Mouse (Mus musculus) thymus, adult 2 months (tissue): ENCODE data around the gene Adamts4. TPM values are rescaled to one million over a fixed set of nuclear protein-coding genes. Genes with fewer than 3 reads are reported as not detected.

ENCODE experiments used
- DNase-seq: peaks from one replicate; pipeline ENCODE4 v3.0.0; 2021
- H3K27ac ChIP-seq: fragments of 200-500 bp; 2 replicates; pipeline ENCODE4 v1.5.1; 2012; ENCODE audit warnings: low read length, control low read depth; ENCODE audit not compliant: control insufficient read depth, insufficient read depth
- H3K27me3 ChIP-seq: fragments of 200-500 bp; 2 replicates; pipeline ENCODE4 v1.6.1; 2012; ENCODE audit warnings: mild to moderate bottlenecking, low read length, moderate library complexity, mixed read lengths; ENCODE audit not compliant: control insufficient read depth, insufficient read depth
- H3K36me3 ChIP-seq: fragments of 200-500 bp; 2 replicates; pipeline ENCODE4 v1.6.1; 2012; ENCODE audit warnings: mild to moderate bottlenecking, low read length, moderate library complexity; ENCODE audit not compliant: control insufficient read depth, insufficient read depth
- H3K4me1 ChIP-seq: fragments of 200-500 bp; replicated peaks from 2 replicates; pipeline ENCODE4 v1.6.1; 2012; ENCODE audit warnings: low read length; ENCODE audit not compliant: control insufficient read depth, insufficient read depth
- H3K4me3 ChIP-seq: fragments of 200-500 bp; 2 replicates; pipeline ENCODE4 v1.5.1; 2012; ENCODE audit warnings: mild to moderate bottlenecking, low read length, control low read depth, moderate library complexity; ENCODE audit not compliant: control insufficient read depth, insufficient read depth
- CTCF ChIP-seq: fragments of 200-500 bp; IDR thresholded peaks from 2 replicates; pipeline ENCODE4 v1.5.1; 2012; ENCODE audit warnings: mild to moderate bottlenecking, control low read depth, low read length, moderate library complexity, borderline replicate concordance; ENCODE audit not compliant: control insufficient read depth, poor library complexity, insufficient read depth; ENCODE audit errors: extremely low read depth
- POLR2A ChIP-seq: fragments of 200-500 bp; IDR thresholded peaks from 2 replicates; pipeline ENCODE4 v1.6.1; 2012; ENCODE audit warnings: mild to moderate bottlenecking, low read length, control low read depth, moderate library complexity; ENCODE audit not compliant: control insufficient read depth, poor library complexity, insufficient read depth; ENCODE audit errors: extremely low read depth
- whole genome bisulfite sequencing: fragments of 180-500 bp; shearing (Covaris S2); methylation state at CpG from one replicate; pipeline ENCODE4 v1.1.7; 2018; 5-methylcytosine and 5-hydroxymethylcytosine counted together
- polyA plus RNA-seq: library from polyadenylated mRNA; depleted of rRNA; stranded (reverse); fragments of >200 nt; gene quantifications from 2 replicates; pipeline ENCODE4 v1.2.3, GENCODE M21; 2012

Adamts4 gene
- polyA plus RNA-seq, 1 experiment, result 0.90 TPM

DNA sequence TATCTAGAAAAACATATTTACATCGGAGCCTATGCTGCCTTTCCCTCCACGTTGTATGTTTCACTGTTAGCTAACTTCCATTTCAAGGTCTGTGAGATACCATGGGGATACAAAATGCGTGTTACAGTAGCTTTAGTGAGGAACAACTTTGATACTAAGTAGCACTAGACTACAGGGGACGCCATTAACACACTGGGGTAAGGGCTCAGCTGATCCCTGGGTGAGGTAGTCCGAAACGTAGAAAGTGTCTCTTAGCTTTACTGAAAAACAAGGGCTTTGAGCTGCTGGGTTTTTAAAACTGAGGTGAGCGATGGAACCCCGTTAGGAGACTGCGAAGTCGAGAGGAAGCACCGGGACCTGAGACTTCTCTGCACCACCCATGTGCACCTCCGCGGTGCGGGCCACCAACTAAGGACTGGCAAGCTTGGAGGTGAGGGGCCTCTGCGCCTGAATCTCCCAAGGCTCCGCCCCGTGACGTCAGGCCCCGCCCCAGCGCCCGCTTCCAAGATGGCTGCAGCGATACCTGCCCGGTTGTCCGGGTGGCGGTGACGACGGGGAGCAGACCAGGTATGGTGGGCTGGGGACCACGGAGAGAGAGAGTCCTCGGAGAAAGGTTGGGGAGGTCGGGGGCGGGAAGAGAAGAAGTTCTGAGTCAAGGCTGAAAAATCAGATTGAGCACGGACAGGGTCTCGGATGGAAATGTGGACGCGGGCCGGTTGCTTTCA, 19.8 kb downstream of the Adamts4 start, which contains the start of gene B4galt3:
B4galt3 (plus strand) TSS at position 481 of the 725 bp plus-strand sequence.
- whole genome bisulfite sequencing, result 6% methylated on average over 36 of the region's 36 CpGs
- peak; percentile 37; the same call in 1 of the 2 replicates for TF ChIP-seq CTCF
- peak; percentile 96 for TF ChIP-seq POLR2A
- H3K27me3 ChIP-seq, result no peaks in the 10 kb centered on the region

DNA sequence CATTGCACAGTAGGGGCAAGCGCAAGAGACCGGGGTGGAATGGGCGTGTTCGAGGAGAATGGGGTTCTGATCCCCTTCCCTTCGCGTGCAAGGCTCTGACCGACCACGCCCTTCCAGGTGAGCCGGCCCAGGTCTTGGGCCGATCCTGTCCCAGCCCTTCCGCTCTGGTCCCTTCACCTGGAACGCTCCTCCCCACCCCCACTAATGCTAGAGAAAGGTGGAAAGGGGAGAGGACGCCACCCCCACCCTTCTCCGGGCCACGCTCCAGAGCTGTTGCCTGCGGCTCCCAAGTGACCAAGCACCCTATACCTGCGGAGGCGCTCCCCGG, 20.3 kb downstream of the Adamts4 start:
- DNase-seq, result no peak
- under 1% methylated on average over 19 of the region's 19 CpGs for WGBS
- TF ChIP-seq CTCF, result no peak
- no peak for TF ChIP-seq POLR2A
- peaks cover 18% of the 10 kb centered on the region for H3K36me3 ChIP-seq
- H3K27ac ChIP-seq, result no peak overlapping the region
- H3K4me1 ChIP-seq, result peaks cover 13% of the 10 kb centered on the region
- no peaks in the 10 kb centered on the region for H3K27me3 ChIP-seq
- H3K4me3 ChIP-seq, result peak overlapping the region; percentile 71

More for the DNA sequence above, 19.8 kb downstream of the Adamts4 start, which contains the start of gene B4galt3:
- no peak within 1 kb of the TSS for H3K27ac ChIP-seq
- H3K36me3 ChIP-seq, result peaks cover 13% of the 10 kb centered on the region
- DNase-seq, result peak; percentile 99
- peak within 1 kb of the TSS; percentile 71 for H3K4me3 ChIP-seq
- H3K4me1 ChIP-seq, result peaks cover 13% of the 10 kb centered on the region

DNA sequence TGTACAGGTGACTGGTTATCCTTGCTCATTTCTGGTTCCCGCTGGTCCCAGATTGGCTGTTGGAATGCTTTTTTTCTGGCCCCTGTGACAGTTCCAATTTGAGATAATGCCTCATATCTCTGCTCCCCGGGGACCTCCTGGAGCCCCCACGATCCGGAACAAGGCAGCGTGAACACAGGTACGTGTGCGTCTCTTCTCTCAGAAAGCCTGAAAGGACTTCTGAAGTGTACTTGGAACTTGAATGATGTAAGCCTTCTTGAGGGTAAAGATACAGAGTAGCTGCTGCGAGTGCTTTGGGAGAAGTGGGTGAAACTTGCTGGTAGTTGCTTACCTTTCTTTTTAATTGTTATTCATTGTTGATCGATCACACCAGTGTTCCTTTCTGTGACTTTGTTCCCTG, 21.0 kb downstream of the Adamts4 start:
- DNase-seq, result no peak
- WGBS, result 70% methylated on average over 9 of the region's 9 CpGs
- no peak overlapping the region for H3K27ac ChIP-seq

DNA sequence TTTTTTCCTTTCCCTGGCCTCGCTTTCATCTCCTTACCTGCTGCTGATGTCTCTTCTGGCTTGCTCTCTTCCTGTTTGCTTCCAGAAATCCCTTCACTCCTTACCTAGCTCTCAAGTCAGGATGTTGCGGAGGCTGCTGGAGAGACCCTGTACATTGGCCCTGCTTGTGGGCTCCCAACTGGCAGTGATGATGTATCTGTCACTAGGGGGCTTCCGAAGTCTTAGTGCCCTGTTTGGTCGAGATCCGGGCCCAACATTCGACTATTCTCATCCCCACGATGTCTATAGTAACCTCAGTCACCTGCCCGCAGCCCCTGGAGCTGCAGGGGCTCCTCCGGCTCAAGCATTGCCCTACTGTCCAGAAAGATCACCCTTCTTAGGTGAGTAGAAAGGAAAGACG, 21.4 kb downstream of the Adamts4 start:
- H3K4me1 ChIP-seq, result peaks cover 13% of the 10 kb centered on the region
- no peak for DNase-seq
- H3K36me3 ChIP-seq, result peaks cover 29% of the 10 kb centered on the region
- 50% methylated on average over 10 of the region's 10 CpGs for WGBS
- no peaks in the 10 kb centered on the region for H3K27me3 ChIP-seq
- H3K27ac ChIP-seq, result no peak overlapping the region
- TF ChIP-seq CTCF, result no peak
- H3K4me3 ChIP-seq, result no peak overlapping the region

More for the DNA sequence above, 21.0 kb downstream of the Adamts4 start:
- peaks cover 13% of the 10 kb centered on the region for H3K4me1 ChIP-seq
- no peaks in the 10 kb centered on the region for H3K27me3 ChIP-seq
- TF ChIP-seq CTCF, result no peak
- no peak for TF ChIP-seq POLR2A
- peaks cover 25% of the 10 kb centered on the region for H3K36me3 ChIP-seq
- no peak overlapping the region for H3K4me3 ChIP-seq

DNA sequence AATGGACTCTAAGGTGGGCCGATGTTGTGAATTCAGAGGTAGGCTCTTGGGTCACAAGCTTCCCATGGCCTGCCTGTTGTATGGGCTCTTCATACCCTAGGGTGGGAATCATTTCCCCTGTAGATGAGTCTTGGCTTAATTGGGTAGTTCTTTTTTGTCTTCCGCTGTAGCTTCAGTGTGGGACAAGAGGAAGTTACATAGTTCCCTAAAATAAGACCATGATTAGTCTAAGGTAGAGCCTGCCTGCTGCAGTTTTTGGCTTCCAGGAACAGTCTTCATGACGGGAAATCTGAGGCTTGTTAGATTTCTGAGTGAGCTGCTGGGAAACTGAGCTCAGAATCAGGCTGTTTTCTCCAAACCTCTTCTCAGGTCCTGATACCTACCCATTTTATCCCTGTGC, 21.9 kb downstream of the Adamts4 start:
- H3K27ac ChIP-seq, result no peak overlapping the region

DNA sequence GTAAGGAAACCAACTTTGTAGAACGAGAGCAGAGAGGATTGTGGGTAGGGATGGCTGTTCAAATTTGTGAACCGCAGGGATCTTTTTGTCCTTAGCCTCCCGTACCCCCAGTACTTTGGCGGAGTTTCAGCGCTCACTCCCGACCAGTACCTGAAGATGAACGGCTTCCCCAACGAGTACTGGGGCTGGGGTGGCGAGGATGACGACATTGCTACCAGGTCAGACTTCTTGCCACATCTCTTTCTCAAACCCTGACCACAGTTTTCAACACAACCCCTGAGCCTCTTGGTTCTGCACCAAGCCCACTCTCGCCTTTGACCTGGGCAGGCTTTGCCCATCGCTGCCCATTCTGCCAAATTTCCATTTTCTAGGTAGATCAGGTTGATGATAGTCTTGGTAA, 23.9 kb downstream of the Adamts4 start:
- DNase-seq, result no peak
- Histone ChIP-seq H3K4me3 (no peak overlapping the region), H3K27me3 (no peaks in the 10 kb centered on the region), H3K4me1 (peaks cover 13% of the 10 kb centered on the region), H3K36me3 (peaks cover 39% of the 10 kb centered on the region), H3K27ac (no peak overlapping the region)
- TF ChIP-seq POLR2A (no peak), CTCF (no peak)
- WGBS, result 95% methylated on average over 12 of the region's 12 CpGs

More for the DNA sequence above, 21.9 kb downstream of the Adamts4 start:
- Histone ChIP-seq H3K36me3 (peaks cover 33% of the 10 kb centered on the region), H3K4me3 (no peak overlapping the region), H3K27me3 (no peaks in the 10 kb centered on the region), H3K4me1 (peaks cover 13% of the 10 kb centered on the region)
- 59% methylated on average over 3 of the region's 3 CpGs for WGBS
- TF ChIP-seq CTCF, result no peak
- TF ChIP-seq POLR2A, result no peak
- DNase-seq, result no peak
